Mouse (Mus musculus): ENCODE measurements around the gene Cck.
"Not testable (repeated sequence)": the region's sequence is repeated elsewhere in the genome, so short reads cannot be mapped to it uniquely, and the experiment has no call there.

Cck gene

GRCm38 (mm10) chr9:121459950-121460349 lies 35.5 kb downstream of the Cck start:
- no peak for DNase-seq (ENCODE audit: low spot score)

- peak; percentile 51 for DNase-seq (ENCODE audit: low spot score)
Observed at GRCm38 (mm10) chr9:121458466-121458865, 37.0 kb downstream of the Cck start.

GRCm38 (mm10) chr9:121456739-121457515 lies 38.6 kb downstream of the Cck start:
- no peak for DNase-seq (ENCODE audit: low spot score)

GRCm38 (mm10) chr9:121454891-121455290 lies 40.6 kb downstream of the Cck start:
- DNase-seq (ENCODE audit: low spot score): no peak

GRCm38 (mm10) chr9:121452342-121452942 lies 43.1 kb downstream of the Cck start:
- DNase-seq (ENCODE audit: low spot score): not testable (repeated sequence)

GRCm38 (mm10) chr9:121446431-121446831 lies 49.1 kb downstream of the Cck start:
- no peak for DNase-seq (ENCODE audit: low spot score)

GRCm38 (mm10) chr9:121445364-121445763 lies 50.1 kb downstream of the Cck start:
- peak; percentile 31 for DNase-seq (ENCODE audit: low spot score)

- DNase-seq (ENCODE audit: low spot score): no peak
Observed at GRCm38 (mm10) chr9:121444367-121444707, 51.2 kb downstream of the Cck start.

- no peak for DNase-seq (ENCODE audit: low spot score)
Observed at GRCm38 (mm10) chr9:121443696-121444366, 51.7 kb downstream of the Cck start.

- DNase-seq (ENCODE audit: low spot score): no peak
Observed at GRCm38 (mm10) chr9:121442145-121442544, 53.3 kb downstream of the Cck start.
